Mouse (Mus musculus): ENCODE results near the gene Asic4. TPM values are rescaled to one million over a fixed set of nuclear protein-coding genes. Genes with fewer than 3 reads are reported as not detected.

The Asic4 gene
- 4.5 and 6.8 TPM in 2 replicates for polyA plus RNA-seq (2015; fragmentation: Nextera tagmentation; extraction: Ambion mirVana)

GRCm38 (mm10) chr1:75450314-75451005, at the start of gene Asic4:
Gene Asic4 (plus strand): TSS chr1:75450436.

DNA sequence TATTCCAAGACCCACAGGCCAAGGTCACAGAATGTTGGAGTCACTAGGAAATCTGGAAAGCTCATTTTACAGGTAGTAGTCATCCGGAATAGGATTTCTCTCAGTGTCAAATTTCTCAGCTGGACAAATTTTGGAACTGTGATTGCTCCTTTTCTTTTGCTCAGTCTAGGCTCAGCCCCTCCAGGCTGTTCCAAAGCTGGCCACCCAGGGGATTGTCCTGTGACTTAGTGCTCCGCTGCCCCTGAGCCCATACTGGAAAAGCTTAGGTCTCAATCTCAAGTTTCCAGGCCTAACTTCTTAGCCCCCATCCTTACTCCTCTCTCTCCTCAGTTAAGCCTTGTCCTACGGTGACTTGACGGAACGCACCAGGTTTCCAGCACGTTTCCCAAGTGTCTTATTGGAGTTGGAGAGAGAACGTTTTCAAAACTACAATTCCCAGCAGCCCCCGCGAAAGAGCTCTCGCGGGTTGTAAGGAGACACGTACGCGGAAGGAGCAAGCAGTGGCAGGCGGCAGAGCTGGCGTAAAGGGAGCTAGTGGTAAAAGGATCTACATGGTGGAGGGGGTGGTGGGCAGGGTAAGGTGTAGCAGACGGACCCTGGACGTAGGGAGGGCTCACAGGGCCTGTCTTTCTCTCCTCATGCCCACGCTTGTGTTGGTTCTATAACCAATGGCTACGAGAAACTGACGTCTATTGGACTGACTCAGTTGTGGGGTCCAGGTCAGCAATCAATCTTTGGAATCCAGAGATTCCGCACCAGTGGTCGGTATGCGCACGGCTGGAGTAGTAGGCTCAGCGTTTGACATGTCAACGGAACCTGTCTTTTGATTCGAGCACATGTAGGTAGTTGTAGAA, 14.5 kb upstream of the Asic4 start, which contains the start of gene Gmppa:
Gmppa (plus strand) TSS at position 456 of the 854 bp plus-strand sequence.

GRCm38 (mm10) chr1:75478916-75479634, 28.8 kb downstream of the Asic4 start, which contains the start of the genes Chpf and Tmem198:
Gene Chpf (minus strand): TSS chr1:75479307.
Gene Tmem198 (plus strand): TSS chr1:75479532.

DNA sequence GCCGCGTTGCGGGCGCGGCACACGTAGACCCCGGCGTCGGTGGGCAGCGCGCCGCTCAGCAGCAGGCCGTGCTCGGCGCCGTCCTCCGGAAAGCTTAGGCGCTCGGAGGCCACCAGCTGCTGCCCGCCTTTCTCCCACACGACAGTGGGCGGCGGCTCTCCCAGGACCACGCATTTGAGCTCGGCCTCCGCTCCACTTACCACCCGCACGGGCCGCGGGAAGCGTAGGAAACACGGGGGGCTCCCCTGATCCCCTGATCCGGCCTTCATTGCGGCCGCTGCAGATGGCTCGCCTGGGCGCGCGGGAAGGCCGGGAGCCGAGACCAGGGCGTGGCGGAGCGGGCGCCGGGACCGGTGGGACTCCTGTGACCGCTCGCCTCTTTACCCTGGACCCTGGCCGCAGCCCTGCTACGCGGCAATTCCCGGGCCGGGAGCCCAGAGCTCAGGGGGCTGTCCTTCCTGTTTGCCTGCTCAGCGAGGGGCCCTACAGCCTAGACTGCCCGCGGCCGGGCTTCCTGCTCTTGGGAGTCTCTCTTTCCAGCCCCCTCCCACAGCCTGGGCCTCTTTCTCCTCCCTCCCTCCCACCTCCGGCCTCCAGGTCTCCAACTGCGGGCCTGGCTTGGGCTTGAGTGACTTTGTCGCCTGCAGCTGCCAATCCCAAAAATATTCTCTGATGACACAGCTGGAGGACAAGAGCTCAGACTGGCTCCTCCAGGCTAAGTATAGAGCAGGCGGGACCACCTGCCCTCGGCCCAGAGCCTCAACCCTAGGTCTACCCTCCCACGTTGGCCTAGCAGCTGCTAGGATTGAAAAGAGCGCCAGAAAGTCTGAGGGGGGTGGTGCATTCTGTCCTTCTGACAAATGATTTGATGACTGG, 56.0 kb downstream of the Asic4 start, which contains the start of gene Obsl1:
Obsl1 (minus strand) TSS at position 497 of the 876 bp plus-strand sequence.

GRCm38 (mm10) chr1:75507006-75507405, 56.8 kb downstream of the Asic4 start, which contains the start of gene Inha:
Gene Inha (plus strand): TSS chr1:75507077.

GRCm38 (mm10) chr1:75521321-75522031, 71.2 kb downstream of the Asic4 start, which contains the start of gene Stk11ip:
Gene Stk11ip (plus strand): TSS chr1:75521529.

Other genes with a start within 250 kb of the Asic4 start
- gene Glb1l, start 239.6 kb upstream of the Asic4 start, polyA plus RNA-seq (2015; fragmentation: Nextera tagmentation; extraction: Ambion mirVana): 8.6 and 14.4 TPM in 2 replicates
- 65.9 and 90.8 TPM in 2 replicates for gene Stk16, start 239.6 kb upstream of the Asic4 start, polyA plus RNA-seq (2015; fragmentation: Nextera tagmentation; extraction: Ambion mirVana)
- gene Tuba4a, start 230.6 kb upstream of the Asic4 start, polyA plus RNA-seq (2015; fragmentation: Nextera tagmentation; extraction: Ambion mirVana): 20.2 and 27.9 TPM in 2 replicates
- not detected in 2 replicates for gene A630095N17Rik, start 218.3 kb upstream of the Asic4 start, polyA plus RNA-seq (2015; fragmentation: Nextera tagmentation; extraction: Ambion mirVana)
- gene Dnajb2, start 214.0 kb upstream of the Asic4 start, polyA plus RNA-seq (2015; fragmentation: Nextera tagmentation; extraction: Ambion mirVana): 21.8 and 24.0 TPM in 2 replicates
- 33.3 and 44.0 TPM in 2 replicates for gene Ptprn, start 185.9 kb upstream of the Asic4 start, polyA plus RNA-seq (2015; fragmentation: Nextera tagmentation; extraction: Ambion mirVana)
- gene Resp18, start 172.0 kb upstream of the Asic4 start, polyA plus RNA-seq (2015; fragmentation: Nextera tagmentation; extraction: Ambion mirVana): 153 and 191 TPM in 2 replicates
- gene Dnpep, start 132.4 kb upstream of the Asic4 start, polyA plus RNA-seq (2015; fragmentation: Nextera tagmentation; extraction: Ambion mirVana): 133 and 170 TPM in 2 replicates
- 22.3 and 29.9 TPM in 2 replicates for gene Des, start 90.1 kb upstream of the Asic4 start, polyA plus RNA-seq (2015; fragmentation: Nextera tagmentation; extraction: Ambion mirVana)
- gene Speg, start 75.1 kb upstream of the Asic4 start, polyA plus RNA-seq (2015; fragmentation: Nextera tagmentation; extraction: Ambion mirVana): 37.1 and 42.3 TPM in 2 replicates
- gene Gmppa, start 14.5 kb upstream of the Asic4 start, polyA plus RNA-seq (2015; fragmentation: Nextera tagmentation; extraction: Ambion mirVana): 68.1 and 95.9 TPM in 2 replicates
- 45.8 and 51.6 TPM in 2 replicates for gene Chpf, start 28.9 kb downstream of the Asic4 start, polyA plus RNA-seq (2015; fragmentation: Nextera tagmentation; extraction: Ambion mirVana)
- gene Tmem198, start 29.1 kb downstream of the Asic4 start, polyA plus RNA-seq (2015; fragmentation: Nextera tagmentation; extraction: Ambion mirVana): 5.4 and 10.3 TPM in 2 replicates
- 58.6 and 64.4 TPM in 2 replicates for gene Obsl1, start 56.0 kb downstream of the Asic4 start, polyA plus RNA-seq (2015; fragmentation: Nextera tagmentation; extraction: Ambion mirVana)
- 68.0 and 193 TPM in 2 replicates for gene Inha, start 56.6 kb downstream of the Asic4 start, polyA plus RNA-seq (2015; fragmentation: Nextera tagmentation; extraction: Ambion mirVana)
- gene Stk11ip, start 71.1 kb downstream of the Asic4 start, polyA plus RNA-seq (2015; fragmentation: Nextera tagmentation; extraction: Ambion mirVana): 12.7 and 15.8 TPM in 2 replicates
- 23.0 and 46.6 TPM in 2 replicates for gene Slc4a3, start 95.8 kb downstream of the Asic4 start, polyA plus RNA-seq (2015; fragmentation: Nextera tagmentation; extraction: Ambion mirVana)